Mouse (Mus musculus) monocyte, adult 5-6 weeks (primary cell): ENCODE measurements around the gene Traf1. TPM values are rescaled to one million over a fixed set of nuclear protein-coding genes. Genes with fewer than 3 reads are reported as not detected.

ENCODE experiments used
- ATAC-seq: fragments of 153-309, 156-312 bp; replicated peaks from 2 replicates; pipeline ENCODE4 v1.8.0; 2017; ENCODE audit warnings: mild to moderate bottlenecking; ENCODE audit not compliant: low TSS enrichment, insufficient number of reproducible peaks, severe bottlenecking, poor library complexity, low FRiP score
- total RNA-seq: library from RNA; stranded (forward); fragments of 200-1000, 200-491, 200-594 nt; gene quantifications from 3 replicates; pipeline ENCODE4 v1.2.3, GENCODE M21; 2017

The Traf1 gene
- total RNA-seq, 1 experiment from 2014 or later, result 96.5 TPM

DNA sequence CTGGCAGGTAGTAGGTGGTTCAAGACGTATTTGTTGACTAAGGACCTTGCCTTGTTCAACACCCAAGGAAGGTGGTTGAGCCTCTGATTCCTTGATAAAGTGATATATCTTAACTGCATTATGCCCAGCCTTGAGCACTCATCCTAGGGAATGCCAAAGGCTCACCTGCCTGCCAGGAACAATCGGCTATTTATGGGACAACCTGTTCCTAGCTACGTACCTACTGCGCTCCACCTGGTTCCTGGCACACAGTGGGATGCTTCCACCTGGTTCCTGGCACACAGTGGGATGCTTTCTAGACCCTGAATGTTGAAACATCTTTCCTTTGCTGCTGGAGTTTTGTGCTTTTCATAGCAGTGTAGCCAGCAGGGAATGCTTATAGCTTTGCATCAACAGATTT is 51.9 kb downstream of the Traf1 start:
- no peak for ATAC-seq

- ATAC-seq, result peak; percentile 37
Observed at GRCm38 (mm10) chr2:34906861-34907604, 54.5 kb downstream of the Traf1 start.

- no peak for ATAC-seq
Observed at GRCm38 (mm10) chr2:34906426-34906825, 55.1 kb downstream of the Traf1 start.

DNA sequence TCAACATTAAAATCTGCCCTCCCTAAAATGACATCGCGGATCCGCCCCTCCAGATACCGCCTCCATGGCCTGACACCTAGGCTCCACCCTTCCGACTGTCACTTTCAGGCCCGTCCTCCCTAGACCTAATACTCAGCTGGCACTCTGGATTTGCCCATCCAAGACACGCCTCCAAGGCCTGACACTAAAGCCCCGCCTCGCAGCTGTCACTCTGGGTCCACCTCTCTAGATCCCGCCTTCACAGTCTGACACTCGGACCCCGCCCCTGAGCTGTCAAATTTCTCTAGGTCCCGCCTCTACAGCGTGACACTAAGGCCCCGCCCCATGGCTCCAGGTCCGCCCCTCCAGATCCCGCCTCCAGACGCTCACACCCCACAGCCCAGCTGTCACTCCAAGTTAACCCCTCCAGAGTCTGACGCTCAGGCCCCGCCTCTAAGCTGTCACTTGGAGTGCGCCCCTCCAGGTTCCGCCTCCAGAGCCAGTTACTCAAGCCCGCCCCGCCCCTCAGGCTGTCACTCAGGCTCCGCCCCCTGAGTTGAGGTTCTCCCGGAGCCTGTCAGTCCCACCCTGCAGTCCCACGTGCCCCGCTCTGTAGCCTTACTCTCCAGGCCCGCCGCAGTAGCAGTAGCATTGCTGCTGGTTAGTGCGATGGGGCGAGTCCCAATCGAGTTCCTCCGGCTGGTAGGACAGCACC is 56.6 kb downstream of the Traf1 start:
- peak; percentile 87 for ATAC-seq

DNA sequence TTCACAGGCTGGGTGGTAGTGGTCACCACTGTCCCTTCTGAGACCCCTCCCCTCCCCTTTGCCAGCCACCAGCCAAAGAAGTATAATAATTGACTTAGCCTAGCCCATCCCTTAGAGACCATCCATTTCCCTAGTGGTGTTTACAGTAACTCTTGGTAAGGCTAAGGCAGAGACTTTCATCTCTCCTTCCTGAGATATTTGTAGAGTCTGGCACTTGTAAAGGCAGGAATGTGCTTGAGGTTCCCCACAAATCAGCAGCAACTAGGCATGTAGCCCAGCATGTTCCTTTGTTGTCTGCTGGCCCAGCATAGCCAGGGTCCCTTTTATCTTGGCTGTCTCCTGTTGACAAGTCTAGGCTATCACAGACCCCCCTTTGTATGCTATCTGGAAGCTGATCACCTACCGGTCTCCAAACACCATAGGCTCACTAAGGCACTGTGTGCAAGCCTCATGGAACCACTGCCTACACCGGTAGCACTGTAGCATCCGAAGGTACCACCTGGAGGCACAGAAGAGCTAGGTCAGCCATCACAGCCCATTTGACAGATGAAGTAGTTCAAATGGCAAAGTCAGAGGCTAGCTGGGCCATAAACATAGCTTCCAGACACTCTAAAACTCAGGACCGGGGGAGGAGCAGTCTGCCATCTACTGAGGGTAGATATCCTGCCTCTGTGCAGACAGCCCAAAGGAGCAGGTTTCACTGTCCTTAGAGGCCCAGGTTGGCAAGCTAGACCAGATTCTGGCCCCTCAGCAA is 57.7 kb downstream of the Traf1 start:
- ATAC-seq, result no peak

GRCm38 (mm10) chr2:34903191-34903590 is 58.4 kb downstream of the Traf1 start:
- no peak for ATAC-seq

DNA sequence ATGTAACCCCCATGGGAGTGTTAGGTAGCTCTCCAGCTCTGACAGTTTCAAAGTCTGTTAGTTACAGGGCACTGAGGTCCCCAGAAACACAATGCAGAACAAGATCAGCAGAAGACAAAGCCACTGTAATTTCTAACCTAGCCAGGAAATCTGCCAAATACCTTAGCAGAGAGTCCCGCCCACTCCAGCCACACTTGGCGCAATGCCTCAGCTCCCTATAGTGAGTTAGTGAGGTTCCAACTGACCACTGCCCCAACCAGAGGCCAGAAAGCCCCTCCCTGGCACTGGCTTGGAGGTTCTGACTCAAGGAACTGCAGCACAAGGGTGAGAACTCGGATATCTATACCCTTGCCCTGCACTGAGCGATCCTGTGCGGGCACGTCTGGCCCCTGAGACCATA is 58.8 kb downstream of the Traf1 start:
- ATAC-seq, result no peak

DNA sequence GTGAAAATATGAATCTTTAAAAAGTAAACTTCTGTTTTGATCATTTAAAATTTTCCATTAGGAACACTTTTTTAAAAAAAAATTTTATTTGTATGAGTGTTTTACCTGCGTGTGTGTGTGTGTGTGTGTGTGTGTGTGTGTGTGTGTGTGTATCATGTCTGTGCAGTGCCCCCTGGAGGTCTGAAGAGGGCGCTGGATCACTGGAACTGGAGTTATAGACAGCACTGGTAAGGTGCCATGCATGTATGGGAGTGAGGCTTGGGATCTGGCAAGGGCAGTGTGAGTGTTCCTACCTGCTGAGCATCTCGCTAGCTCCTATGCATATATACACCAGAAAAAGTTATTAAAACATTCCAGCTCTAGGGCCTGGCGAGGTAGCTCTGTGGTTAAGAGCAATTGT is 59.8 kb downstream of the Traf1 start:
- no peak for ATAC-seq

DNA sequence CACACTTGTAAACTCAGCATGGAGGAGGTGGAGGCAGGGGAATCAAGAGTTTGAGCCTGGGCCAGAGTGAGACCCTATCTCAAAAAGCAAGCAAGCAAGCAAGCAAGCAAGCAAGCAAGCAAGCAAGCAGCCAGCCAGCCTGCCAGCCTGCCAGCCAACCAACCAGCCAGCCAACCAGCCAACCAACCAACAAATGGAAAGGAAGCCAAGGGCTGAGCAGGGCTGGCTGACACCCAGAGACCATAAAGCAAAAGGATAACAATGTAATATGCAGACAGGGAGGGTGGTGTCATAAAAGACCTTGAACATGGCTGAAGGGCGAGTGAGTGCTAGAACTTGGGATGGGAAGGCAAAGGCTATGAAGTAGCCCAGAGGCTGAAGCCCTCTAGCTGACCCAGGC is 61.2 kb downstream of the Traf1 start:
- ATAC-seq, result no peak

DNA sequence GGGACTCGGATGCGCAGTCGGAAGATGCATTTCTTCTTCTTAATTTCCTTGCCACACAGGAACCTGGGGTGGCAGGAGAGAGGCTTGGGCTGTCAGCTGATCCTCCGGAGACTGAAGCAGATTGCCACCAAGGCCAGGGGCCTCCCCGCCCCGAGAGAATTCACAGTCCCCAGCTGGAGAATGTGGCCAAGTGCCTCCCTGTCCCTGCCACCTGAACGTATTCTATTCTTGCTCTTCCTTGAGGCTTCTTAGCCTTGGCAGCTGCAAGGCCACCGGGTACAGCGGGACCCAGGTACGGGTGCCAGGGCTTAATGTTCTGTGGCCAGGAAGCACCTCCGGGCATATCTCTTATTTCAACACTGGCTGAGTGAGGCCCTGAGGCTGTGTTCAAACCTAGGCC is 61.9 kb downstream of the Traf1 start:
- ATAC-seq, result no peak

GRCm38 (mm10) chr2:34897820-34898219 is 63.8 kb downstream of the Traf1 start:
- no peak for ATAC-seq

GRCm38 (mm10) chr2:34896821-34897460 is 64.6 kb downstream of the Traf1 start:
- no peak for ATAC-seq

DNA sequence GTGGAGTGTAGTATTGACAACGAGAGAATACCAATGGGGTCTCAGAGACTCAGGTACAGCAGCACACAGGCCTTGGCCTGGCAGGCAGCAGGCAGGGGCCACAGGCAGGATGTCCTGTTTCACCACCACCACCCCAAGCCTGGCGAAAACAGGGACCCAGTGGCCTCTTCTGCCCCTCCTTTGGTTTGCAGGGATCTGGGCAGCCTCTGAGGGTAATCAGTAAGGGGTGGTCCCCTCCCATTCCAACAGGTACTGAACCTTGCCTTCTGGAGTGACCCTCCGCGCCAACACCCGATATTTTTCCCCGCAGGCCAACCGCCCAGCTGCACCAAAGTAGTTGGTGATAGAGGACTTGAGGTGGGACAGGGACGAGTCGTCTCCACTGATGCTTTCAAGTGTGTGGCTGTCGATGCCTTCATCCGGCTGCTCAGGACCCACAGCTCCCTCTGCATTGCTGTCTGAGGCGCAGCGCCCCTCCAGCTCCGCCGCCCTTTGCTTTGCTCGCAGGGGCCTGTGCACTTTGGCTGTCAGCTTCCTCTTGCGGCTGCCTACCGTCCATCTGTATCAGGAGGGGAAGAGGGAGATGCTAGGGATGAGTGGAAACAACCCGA is 66.0 kb downstream of the Traf1 start:
- no peak for ATAC-seq

GRCm38 (mm10) chr2:34893950-34894349 is 67.6 kb downstream of the Traf1 start:
- ATAC-seq, result no peak

Other genes starting within 250 kb of the Traf1 start
- 98.2 to 140 TPM (median 107 TPM) in 3 replicates for gene Gapvd1, start 206.5 kb downstream of the Traf1 start, total RNA-seq
- 1,019 to 1,135 TPM (median 1,112 TPM) in 3 replicates for gene Hspa5, start 189.8 kb downstream of the Traf1 start, total RNA-seq
- 11.9 to 17.3 TPM (median 17.2 TPM) in 3 replicates for gene Rabepk, start 161.9 kb downstream of the Traf1 start, total RNA-seq
- 116 to 145 TPM (median 118 TPM) in 3 replicates for gene Fbxw2, start 135.5 kb downstream of the Traf1 start, total RNA-seq
- not detected in 3 replicates for gene Gm34653, start 128.8 kb downstream of the Traf1 start, total RNA-seq
- gene Cutal, start 87.4 kb downstream of the Traf1 start, total RNA-seq, result not detected in 3 replicates
- 18.7 to 33.4 TPM (median 20.4 TPM) in 3 replicates for gene Psmd5, start 86.8 kb downstream of the Traf1 start, total RNA-seq
- 1.1 to 5.3 TPM (median 1.4 TPM) in 3 replicates for gene Phf19, start 47.7 kb downstream of the Traf1 start, total RNA-seq
- gene Hc, start 99.7 kb upstream of the Traf1 start, total RNA-seq, result 0.57 TPM in 1 of 3 replicates, not detected in the others
- 0.21 to 1.3 TPM in 2 of 3 replicates, not detected in the other for gene AI182371, start 139.8 kb upstream of the Traf1 start, total RNA-seq
- gene Cntrl, start 147.7 kb upstream of the Traf1 start, total RNA-seq, result 125 to 238 TPM (median 135 TPM) in 3 replicates
- gene Rab14, start 239.3 kb upstream of the Traf1 start, total RNA-seq, result 195 to 215 TPM (median 203 TPM) in 3 replicates